In the genomic region with DNA sequence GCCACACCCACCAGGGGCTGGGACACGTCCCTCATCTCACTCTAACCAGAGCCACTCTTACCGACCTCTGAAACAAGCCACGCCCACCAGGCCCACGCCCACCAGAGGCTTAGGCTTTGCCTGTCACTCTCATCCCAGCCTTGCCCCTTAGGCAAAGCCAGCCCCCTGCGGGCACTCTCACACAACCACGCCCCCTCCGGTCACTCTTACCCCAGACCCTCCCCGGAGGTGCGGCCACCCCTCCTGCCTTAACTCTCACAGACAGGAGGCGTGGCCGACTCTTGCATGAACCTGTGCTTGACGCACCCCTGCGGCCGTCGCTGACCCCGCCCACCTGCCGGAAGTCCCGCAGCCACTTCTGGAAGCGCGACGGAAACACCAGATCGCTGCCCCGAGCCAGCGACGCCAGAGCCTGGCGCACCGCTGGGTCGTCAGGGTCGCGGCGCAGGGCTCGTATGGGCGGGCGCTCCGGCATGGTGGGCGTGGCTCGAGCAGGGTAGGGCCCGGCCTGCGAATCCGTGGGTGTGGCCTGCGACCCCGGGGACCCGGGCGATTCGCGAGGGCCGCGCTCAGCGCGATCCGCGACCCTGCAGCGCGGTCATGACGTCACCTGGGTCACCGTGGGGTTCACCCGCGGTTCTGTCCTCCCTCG, we compare ENCODE assay signal across 8 mouse cellular contexts. TPM values are rescaled to one million over a fixed set of nuclear protein-coding genes. Genes with fewer than 3 reads are reported as not detected.
DNase-seq lines count a peak whose midpoint lies in the region; ATAC-seq lines count a peak whose summit lies in the region.

No protein-coding gene starts in this region.

- DNase-seq in NIH3T3 (ENCODE audit: low read depth): peak; percentile 96
- DNase-seq in cerebellum, postnatal 10 days: peak; percentile 95 to 96
- DNase-seq in frontal cortex, postnatal 10 days (ENCODE audit: low spot score in 2 of 2): peak; percentile 94 to 99
- DNase-seq in layer of hippocampus, postnatal 25 days (ENCODE audit: extremely low spot score in 1 of 2, low spot score in 1 of 2): peak; percentile 74 to 87
- peak; percentile 95 for DNase-seq in lung, postnatal 25 days (ENCODE audit: low spot score)
- DNase-seq in retina, embryonic 14.5 days (ENCODE audit: low spot score): peak; percentile 97
- DNase-seq in urinary bladder, adult 18-20 months (ENCODE audit: low spot score in 2 of 2): peak; percentile 95 to 98

- peak overlapping the region; percentile 83 for H3K9ac ChIP-seq in hindbrain, embryonic 13.5 days

- no peaks in the 10 kb centered on the region for H3K27me3 ChIP-seq in hindbrain, embryonic 13.5 days

- peak; percentile 67 for ATAC-seq in hindbrain, embryonic 13.5 days (ENCODE audit: low FRiP score)

- H3K36me3 ChIP-seq in hindbrain, embryonic 13.5 days: no peaks in the 10 kb centered on the region

- no peaks in the 10 kb centered on the region; the same call in 1 of the 2 replicates for H3K4me1 ChIP-seq in hindbrain, embryonic 13.5 days (replicated peaks)

- peak overlapping the region; percentile 68 for H3K4me3 ChIP-seq in hindbrain, embryonic 13.5 days

- no peaks in the 10 kb centered on the region for H3K9me3 ChIP-seq in hindbrain, embryonic 13.5 days

- H3K4me2 ChIP-seq in hindbrain, embryonic 13.5 days: peak overlapping the region; percentile 61

- H3K27ac ChIP-seq in hindbrain, embryonic 13.5 days: peak overlapping the region; percentile 98

- WGBS in hindbrain, embryonic 13.5 days: under 1% methylated on average over 46 of the region's 59 CpGs

RNA-seq across cellular contexts. Expression of a gene that starts 53.7 kb away (rescaled TPM):
- polyA plus RNA-seq in hindbrain, embryonic 13.5 days (2015; fragmentation: Nextera tagmentation; extraction: Ambion mirVana): 154 and 166 TPM in 2 replicates
- total RNA-seq in layer of hippocampus, postnatal 25 days (2021): 100 to 1,000 TPM in 1 of 2 experiments, 10 to 100 TPM in 1; 85.5 to 103 TPM

Comparison
In these comparisons a context has a peak if more than half of its experiments do, and no peak if none do; other contexts are left out.
1. Peak in every context shown above with its lines: DNase-seq, ATAC-seq, H3K4me3 ChIP-seq and H3K27ac ChIP-seq.